Comparison of ENCODE assay signal across 19 mouse cellular contexts in genomic region chr19:10871328-10871961, GRCm38 (mm10). TPM values are rescaled to one million over a fixed set of nuclear protein-coding genes. Genes with fewer than 3 reads are reported as not detected.
A peak's percentile ranks its signal among the peaks of the same experiment; 100 is the strongest.
DNase-seq lines count a peak whose midpoint lies in the region; ATAC-seq and TF ChIP-seq lines count a peak whose summit lies in the region.
"Had no signal": no experiment of that assay in that cellular context is flagged by ENCODE, and none has a peak within 500 bp of the region (broad histone marks: within the 10 kb centered on the region; RNA-seq: fewer than 3 reads in every experiment).

No protein-coding gene starts in this region.

- no peak for TF ChIP-seq CTCF in kidney, postnatal 0 days (IDR thresholded peaks at IDR 0.05; ENCODE audit: low read depth)

- no peaks in the 10 kb centered on the region for H3K27me3 ChIP-seq in embryonic facial prominence, embryonic 13.5 days
- no peaks in the 10 kb centered on the region; the same call in 1 of the 2 replicates for H3K27me3 ChIP-seq in embryonic facial prominence, embryonic 10.5 days (replicated peaks; ENCODE audit: low read depth, poor library complexity, severe bottlenecking)
- H3K27me3 ChIP-seq in kidney, postnatal 0 days (ENCODE audit: insufficient read depth, low read length), result no peaks in the 10 kb centered on the region
- H3K27me3 ChIP-seq: heart, embryonic 15.5 days; limb, embryonic 15.5 days had no signal

- no peak overlapping the region for H3K4me3 ChIP-seq in embryonic facial prominence, embryonic 13.5 days
- no peak overlapping the region; the same call in 1 of the 2 replicates for H3K4me3 ChIP-seq in embryonic facial prominence, embryonic 10.5 days
- no peak overlapping the region for H3K4me3 ChIP-seq in kidney, postnatal 0 days (replicated peaks; ENCODE audit: low read depth, low read length)
- H3K4me3 ChIP-seq: heart, embryonic 15.5 days; limb, embryonic 15.5 days had no signal

- H3K36me3 ChIP-seq in embryonic facial prominence, embryonic 13.5 days, result peaks cover 44% of the 10 kb centered on the region
- H3K36me3 ChIP-seq in embryonic facial prominence, embryonic 10.5 days (replicated peaks), result peaks cover 60% of the 10 kb centered on the region
- H3K36me3 ChIP-seq in kidney, postnatal 0 days (ENCODE audit: insufficient read depth, low read length), result peaks cover 30% of the 10 kb centered on the region

- H3K4me1 ChIP-seq in embryonic facial prominence, embryonic 13.5 days, result peaks cover 33% of the 10 kb centered on the region
- H3K4me1 ChIP-seq in embryonic facial prominence, embryonic 10.5 days, result peaks cover 40% of the 10 kb centered on the region
- peaks cover 14% of the 10 kb centered on the region for H3K4me1 ChIP-seq in kidney, postnatal 0 days (replicated peaks; ENCODE audit: insufficient read depth, low read length)

- no peak overlapping the region for H3K4me2 ChIP-seq in embryonic facial prominence, embryonic 13.5 days
- H3K4me2 ChIP-seq in kidney, postnatal 0 days (ENCODE audit: low read length), result no peak overlapping the region
- H3K4me2 ChIP-seq: heart, embryonic 15.5 days; limb, embryonic 15.5 days had no signal

- no peak for ATAC-seq in embryonic facial prominence, embryonic 13.5 days (ENCODE audit: insufficient number of reproducible peaks, insufficient read depth, low FRiP score, low TSS enrichment, low read depth)
- ATAC-seq in kidney, postnatal 0 days (replicated peaks; ENCODE audit: low FRiP score, low read depth), result peak; percentile 30; the same call in 1 of the 2 replicates
- ATAC-seq: forebrain, postnatal 0 days; hindbrain, postnatal 0 days; intestine, postnatal 0 days; midbrain, embryonic 16.5 days had no signal

- peak overlapping the region; percentile 90; the same call in 1 of the 2 replicates for H3K27ac ChIP-seq in embryonic facial prominence, embryonic 13.5 days
- no peak overlapping the region; the same call in 1 of the 2 replicates for H3K27ac ChIP-seq in embryonic facial prominence, embryonic 10.5 days (replicated peaks)
- H3K27ac ChIP-seq in kidney, postnatal 0 days, result peak overlapping the region; percentile 54; the same call in 1 of the 2 replicates
- H3K27ac ChIP-seq: heart, embryonic 15.5 days had no signal

- H3K9ac ChIP-seq in embryonic facial prominence, embryonic 13.5 days, result no peak overlapping the region
- no peak overlapping the region for H3K9ac ChIP-seq in kidney, postnatal 0 days (ENCODE audit: low read depth, low read length)
- H3K9ac ChIP-seq: forebrain, postnatal 0 days; heart, embryonic 15.5 days; limb, embryonic 15.5 days had no signal

- 82% methylated on average over 14 of the region's 14 CpGs for WGBS in embryonic facial prominence, embryonic 13.5 days
- 73% methylated on average over 14 of the region's 14 CpGs for WGBS in embryonic facial prominence, embryonic 10.5 days
- WGBS in kidney, postnatal 0 days, result 70% methylated on average over 14 of the region's 14 CpGs

- peak; percentile 28 for DNase-seq in adrenal gland, adult 2 months
- no peak for DNase-seq in adrenal gland, postnatal 4 days (ENCODE audit: low spot score in 2 of 2)
- no peak for DNase-seq in embryonic facial prominence, embryonic 10.5 days (ENCODE audit: low spot score)
- no peak for DNase-seq in kidney, postnatal 0 days (ENCODE audit: low spot score)
- DNase-seq in kidney, adult 18-20 months, result no peak
- DNase-seq in fat pad, adult 2 months (ENCODE audit: extremely low read depth, low read depth, low spot score), result peak; percentile 78
- no peak for DNase-seq in spleen, postnatal 36 days (ENCODE audit: low spot score in 2 of 2)
- DNase-seq: forebrain, postnatal 0 days; gastrocnemius, postnatal 36 days; heart, postnatal 4 days; lung, postnatal 36 days; right cerebral cortex, postnatal 25 days; thymus, postnatal 36 days had no signal

- no peaks in the 10 kb centered on the region for H3K9me3 ChIP-seq in embryonic facial prominence, embryonic 13.5 days
- no peaks in the 10 kb centered on the region for H3K9me3 ChIP-seq in embryonic facial prominence, embryonic 10.5 days
- H3K9me3 ChIP-seq in kidney, postnatal 0 days (replicated peaks; ENCODE audit: low read length), result no peaks in the 10 kb centered on the region
- H3K9me3 ChIP-seq: heart, embryonic 15.5 days; limb, embryonic 15.5 days had no signal

RNA-seq across cellular contexts. Expression of gene Tmem132a, which starts 1.7 kb away (rescaled TPM):
- total RNA-seq in adrenal gland, adult 2 months (2021), result 10 to 100 TPM; 21.9 to 46.1 TPM
- 79.2 and 82.6 TPM in 2 replicates for polyA plus RNA-seq in adrenal gland, adult 2 months (2012; rRNA removed)
- 10 to 100 TPM; 40.7 to 48.1 TPM for total RNA-seq in adrenal gland, postnatal 4 days (2021)
- 99.9 and 107 TPM in 2 replicates for polyA plus RNA-seq in embryonic facial prominence, embryonic 13.5 days (2015; fragmentation: Nextera tagmentation; extraction: Ambion mirVana)
- 139 and 142 TPM in 2 replicates for polyA plus RNA-seq in embryonic facial prominence, embryonic 10.5 days (2016; fragmentation: Nextera tagmentation; extraction: Ambion mirVana)
- polyA plus RNA-seq in kidney, postnatal 0 days (2015; fragmentation: Nextera tagmentation; extraction: Ambion mirVana), result 43.5 and 45.0 TPM in 2 replicates

RNA-seq across cellular contexts. Expression of gene Tmem109, which starts 10.4 kb away (rescaled TPM):
- total RNA-seq in adrenal gland, adult 2 months (2021), result 100 to 1,000 TPM; 149 to 202 TPM
- polyA plus RNA-seq in adrenal gland, adult 2 months (2012; rRNA removed), result 240 and 306 TPM in 2 replicates
- total RNA-seq in adrenal gland, postnatal 4 days (2021), result 10 to 100 TPM; 91.3 to 93.3 TPM
- polyA plus RNA-seq in embryonic facial prominence, embryonic 13.5 days (2015; fragmentation: Nextera tagmentation; extraction: Ambion mirVana), result 82.6 and 87.1 TPM in 2 replicates
- polyA plus RNA-seq in embryonic facial prominence, embryonic 10.5 days (2016; fragmentation: Nextera tagmentation; extraction: Ambion mirVana), result 60.8 and 63.7 TPM in 2 replicates
- 87.0 and 89.6 TPM in 2 replicates for polyA plus RNA-seq in kidney, postnatal 0 days (2015; fragmentation: Nextera tagmentation; extraction: Ambion mirVana)

RNA-seq across cellular contexts. Expression of gene Prpf19, which starts 23.6 kb away (rescaled TPM):
- total RNA-seq in adrenal gland, adult 2 months (2021), result 100 to 1,000 TPM; 143 to 184 TPM
- polyA plus RNA-seq in adrenal gland, adult 2 months (2012; rRNA removed), result 299 and 410 TPM in 2 replicates
- 100 to 1,000 TPM; 253 to 266 TPM for total RNA-seq in adrenal gland, postnatal 4 days (2021)
- 45.3 and 47.5 TPM in 2 replicates for polyA plus RNA-seq in embryonic facial prominence, embryonic 13.5 days (2015; fragmentation: Nextera tagmentation; extraction: Ambion mirVana)
- polyA plus RNA-seq in embryonic facial prominence, embryonic 10.5 days (2016; fragmentation: Nextera tagmentation; extraction: Ambion mirVana), result 38.9 and 42.0 TPM in 2 replicates
- 30.6 and 35.2 TPM in 2 replicates for polyA plus RNA-seq in kidney, postnatal 0 days (2015; fragmentation: Nextera tagmentation; extraction: Ambion mirVana)

RNA-seq across cellular contexts. Expression of gene Slc15a3, which starts 31.9 kb away (rescaled TPM):
- total RNA-seq in adrenal gland, adult 2 months (2021), result 1 to 10 TPM; 3.6 to 6.4 TPM
- polyA plus RNA-seq in adrenal gland, adult 2 months (2012; rRNA removed), result 10.0 and 10.3 TPM in 2 replicates
- 1 to 10 TPM; 3.5 to 3.8 TPM for total RNA-seq in adrenal gland, postnatal 4 days (2021)
- polyA plus RNA-seq in embryonic facial prominence, embryonic 13.5 days (2015; fragmentation: Nextera tagmentation; extraction: Ambion mirVana), result 0.34 and 0.41 TPM in 2 replicates
- 0.43 and 0.77 TPM in 2 replicates for polyA plus RNA-seq in embryonic facial prominence, embryonic 10.5 days (2016; fragmentation: Nextera tagmentation; extraction: Ambion mirVana)
- polyA plus RNA-seq in kidney, postnatal 0 days (2015; fragmentation: Nextera tagmentation; extraction: Ambion mirVana), result 0.83 and 0.93 TPM in 2 replicates

RNA-seq across cellular contexts. Expression of gene Cd6, which starts 41.6 kb away (rescaled TPM):
- not detected for total RNA-seq in adrenal gland, adult 2 months (2021)
- polyA plus RNA-seq in adrenal gland, adult 2 months (2012; rRNA removed), result 0.28 and 0.34 TPM in 2 replicates
- total RNA-seq in adrenal gland, postnatal 4 days (2021), result under 1 TPM; 0.20 to 0.23 TPM
- polyA plus RNA-seq in embryonic facial prominence, embryonic 13.5 days (2015; fragmentation: Nextera tagmentation; extraction: Ambion mirVana), result 0.08 and 0.15 TPM in 2 replicates
- polyA plus RNA-seq in embryonic facial prominence, embryonic 10.5 days (2016; fragmentation: Nextera tagmentation; extraction: Ambion mirVana), result 0.09 and 0.15 TPM in 2 replicates
- polyA plus RNA-seq in kidney, postnatal 0 days (2015; fragmentation: Nextera tagmentation; extraction: Ambion mirVana), result 0.05 TPM in 1 of 2 replicates, not detected in the other
- total RNA-seq: forebrain, postnatal 0 days; hindbrain, postnatal 0 days had no signal
- polyA plus RNA-seq: heart, embryonic 15.5 days; hindbrain, postnatal 0 days; limb, embryonic 15.5 days; midbrain, embryonic 16.5 days had no signal

Comparison
In these comparisons a context has a peak if more than half of its experiments do, and no peak if none do; other contexts are left out.
1. DNase-seq: peak in adrenal gland, adult 2 months (single experiment) and fat pad, adult 2 months (single experiment); none in adrenal gland, postnatal 4 days (0 of 2), embryonic facial prominence, embryonic 10.5 days (single experiment), kidney, postnatal 0 days (single experiment), kidney, adult 18-20 months (single experiment) and spleen, postnatal 36 days (0 of 2).